Mouse (Mus musculus): ENCODE data around the gene Ptpru. TPM values are rescaled to one million over a fixed set of nuclear protein-coding genes. Genes with fewer than 3 reads are reported as not detected.

Ptpru gene
- total and polyA plus RNA-seq, 3 experiments: 0.38 TPM; not detected in 2

- in situ Hi-C loops (cut with MboI; ENCODE audit: low pct_ligation_motif_present, low pct_unique_long_range_greater_than_20kb, low sequenced_read_pairs): loop anchor here (5.0 to 10.0 kb wide), 2 partner anchors 110 to 582 kb away; no protein-coding TSS in a partner anchor
- Histone ChIP-seq H3K4me3 (replicated peaks in 1 of 3; ENCODE audit: low read depth in 2 of 3, low read length in 2 of 3, poor library complexity in 1 of 3) (peak overlapping the region in 1 of 3 experiments; percentile 44), H3K9me3 (replicated peaks; ENCODE audit: low read length) (peaks cover 3% of the 10 kb centered on the region), H3K4me2 (ENCODE audit: insufficient read depth, low read depth, poor library complexity, severe bottlenecking) (peak overlapping the region; percentile 75), H3K4me1 (ENCODE audit: control insufficient read depth in 1 of 2, insufficient read depth in 2 of 2) (peaks cover 10 to 11% of the 10 kb centered on the region in 2 experiments), H3K79me2 (replicated peaks; ENCODE audit: control insufficient read depth, extremely low read depth, insufficient read depth, poor library complexity, severe bottlenecking) (no peaks in the 10 kb centered on the region), H3K36me3 (replicated peaks in 1 of 2; ENCODE audit: control insufficient read depth in 1 of 2, insufficient read depth in 1 of 2, low read length in 1 of 2) (no peaks in the 10 kb centered on the region), H3K27me3 (replicated peaks) (peaks cover 98% of the 10 kb centered on the region), H3K9ac (ENCODE audit: insufficient read depth, low read depth) (no peak overlapping the region), H3K27ac (ENCODE audit: insufficient read depth, low read depth) (no peak overlapping the region)
- no peak for DNase-seq (ENCODE audit: extremely low read depth)
- TF ChIP-seq TCF12 (IDR thresholded peaks at IDR 0.05; ENCODE audit: low read depth, low read length): no peak
- TF ChIP-seq POLR2A (IDR thresholded peaks at IDR 0.05; ENCODE audit: low read depth, low read length): no peak
- TF ChIP-seq ETS1 (conservative IDR thresholded peaks at IDR 0.05; ENCODE audit: low read depth, low read length): no peak
- no peak for TF ChIP-seq PAX5 (IDR thresholded peaks at IDR 0.05; ENCODE audit: low read length)
- TF ChIP-seq MYC (IDR thresholded peaks at IDR 0.05; ENCODE audit: low read depth, low read length): no peak
- TF ChIP-seq NELFE (IDR thresholded peaks at IDR 0.05; ENCODE audit: low read depth, low read length): no peak
- TF ChIP-seq ZKSCAN1 (IDR thresholded peaks at IDR 0.05; ENCODE audit: borderline replicate concordance, low read depth, low read length): no peak
- TF ChIP-seq MAFK (IDR thresholded peaks at IDR 0.05; ENCODE audit: insufficient replicate concordance, low read length): no peak
- TF ChIP-seq MAZ (IDR thresholded peaks at IDR 0.05; ENCODE audit: low read depth, low read length): no peak
- dilution Hi-C loops (cut with MboI; ENCODE audit: extremely low pct_ligation_motif_present, extremely low pct_unique_long_range_greater_than_20kb, low sequenced_read_pairs): no loop called here
Measured at GRCm38 (mm10) chr4:131836891-131837491, 1.1 kb downstream of the Ptpru start.

DNA sequence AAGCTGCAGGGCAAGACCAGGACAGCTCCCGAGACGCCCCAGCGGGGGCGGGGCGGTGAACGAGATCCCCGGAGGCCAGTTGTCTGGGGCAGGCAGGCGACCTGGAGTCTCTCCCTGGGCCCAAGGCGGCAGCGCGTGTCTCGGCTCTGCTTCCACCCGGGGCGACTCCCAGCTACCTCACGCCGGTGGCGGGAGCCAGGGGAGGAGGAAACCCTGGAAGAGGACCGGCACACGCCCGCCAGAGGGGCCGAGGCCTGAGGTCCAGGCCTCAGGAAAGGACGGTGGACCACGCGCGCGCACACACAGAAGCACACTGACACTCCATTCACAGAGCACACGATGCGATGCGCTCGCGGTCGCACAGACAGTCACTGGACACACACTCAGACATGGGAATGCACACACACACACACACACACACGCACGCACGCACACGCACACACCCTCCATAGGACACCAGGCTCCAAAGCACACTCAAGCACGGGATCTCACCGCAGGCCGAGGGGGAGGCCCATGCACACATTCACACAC is 1.7 kb downstream of the Ptpru start:
- Histone ChIP-seq H3K36me3 (replicated peaks in 1 of 2; ENCODE audit: control insufficient read depth in 1 of 2, insufficient read depth in 1 of 2, low read length in 1 of 2) (no peaks in the 10 kb centered on the region), H3K9ac (ENCODE audit: insufficient read depth, low read depth) (no peak overlapping the region), H3K27me3 (replicated peaks) (peaks cover 98% of the 10 kb centered on the region), H3K79me2 (replicated peaks; ENCODE audit: control insufficient read depth, extremely low read depth, insufficient read depth, poor library complexity, severe bottlenecking) (no peaks in the 10 kb centered on the region), H3K27ac (ENCODE audit: insufficient read depth, low read depth) (no peak overlapping the region), H3K4me3 (replicated peaks in 1 of 3; ENCODE audit: low read depth in 2 of 3, low read length in 2 of 3, poor library complexity in 1 of 3) (peak overlapping the region in 1 of 3 experiments; percentile 44), H3K4me1 (ENCODE audit: control insufficient read depth in 1 of 2, insufficient read depth in 2 of 2) (peaks cover 10 to 11% of the 10 kb centered on the region in 2 experiments), H3K9me3 (replicated peaks; ENCODE audit: low read length) (peaks cover 3% of the 10 kb centered on the region), H3K4me2 (ENCODE audit: insufficient read depth, low read depth, poor library complexity, severe bottlenecking) (no peak overlapping the region)
- TF ChIP-seq SMC3 (IDR thresholded peaks at IDR 0.05; ENCODE audit: low read depth, low read length): no peak
- TF ChIP-seq ZNF384 (IDR thresholded peaks at IDR 0.05; ENCODE audit: low read depth, low read length): no peak
- TF ChIP-seq RAD21 (IDR thresholded peaks at IDR 0.05; ENCODE audit: low read depth, low read length): no peak
- no peak for TF ChIP-seq ELF1 (IDR thresholded peaks at IDR 0.05; ENCODE audit: low read depth, low read length)
- TF ChIP-seq MAFK (IDR thresholded peaks at IDR 0.05; ENCODE audit: insufficient replicate concordance, low read length): no peak
- no peak for TF ChIP-seq ZC3H11A (IDR thresholded peaks at IDR 0.05; ENCODE audit: low read depth, low read length)
- TF ChIP-seq POLR2AphosphoS2 (IDR thresholded peaks at IDR 0.05; ENCODE audit: low read depth, low read length): no peak
- no peak for TF ChIP-seq UBTF (IDR thresholded peaks at IDR 0.05; ENCODE audit: low read depth, low read length)
- TF ChIP-seq MYC (IDR thresholded peaks at IDR 0.05; ENCODE audit: low read depth, low read length): no peak
- TF ChIP-seq BHLHE40 (IDR thresholded peaks at IDR 0.05; ENCODE audit: low read depth, low read length): no peak
- no peak for TF ChIP-seq TBP (conservative IDR thresholded peaks at IDR 0.05; ENCODE audit: low read depth, low read length)
- TF ChIP-seq RCOR1 (conservative IDR thresholded peaks at IDR 0.05; ENCODE audit: low read depth, low read length): no peak
- TF ChIP-seq MEF2A (IDR thresholded peaks at IDR 0.05; ENCODE audit: borderline replicate concordance, low read depth, low read length): no peak
- TF ChIP-seq E2F4 (IDR thresholded peaks at IDR 0.05; ENCODE audit: insufficient replicate concordance, low read depth, low read length): no peak
- TF ChIP-seq EP300 (IDR thresholded peaks at IDR 0.05; ENCODE audit: low read length): no peak
- TF ChIP-seq KAT2A (IDR thresholded peaks at IDR 0.05; ENCODE audit: insufficient replicate concordance, low read length): no peak
- TF ChIP-seq SIN3A (IDR thresholded peaks at IDR 0.05; ENCODE audit: low read length): no peak
- DNase-seq (ENCODE audit: extremely low read depth): no peak
- in situ Hi-C loops (cut with MboI; ENCODE audit: low pct_ligation_motif_present, low pct_unique_long_range_greater_than_20kb, low sequenced_read_pairs) (loop anchor here (5.0 to 10.0 kb wide), 2 partner anchors 109 to 582 kb away; no protein-coding TSS in a partner anchor), dilution Hi-C loops (cut with MboI; ENCODE audit: extremely low pct_ligation_motif_present, extremely low pct_unique_long_range_greater_than_20kb, low sequenced_read_pairs) (no loop called here)
